Mouse (Mus musculus) lung, adult 2 months (tissue): ENCODE data around the gene Wdr17.

Experiments used
- CTCF ChIP-seq: fragments of 200-500 bp; IDR thresholded peaks from 2 replicates; pipeline ENCODE4 v1.5.1; 2011; ENCODE audit warnings: mild to moderate bottlenecking, low read length, control low read depth; ENCODE audit not compliant: insufficient read depth
- POLR2A ChIP-seq: fragments of 200-500 bp; IDR thresholded peaks from 2 replicates; pipeline ENCODE4 v1.6.1; 2011; ENCODE audit warnings: low read depth, mild to moderate bottlenecking, control low read depth, low read length, borderline replicate concordance; ENCODE audit errors: extremely low read depth

DNA sequence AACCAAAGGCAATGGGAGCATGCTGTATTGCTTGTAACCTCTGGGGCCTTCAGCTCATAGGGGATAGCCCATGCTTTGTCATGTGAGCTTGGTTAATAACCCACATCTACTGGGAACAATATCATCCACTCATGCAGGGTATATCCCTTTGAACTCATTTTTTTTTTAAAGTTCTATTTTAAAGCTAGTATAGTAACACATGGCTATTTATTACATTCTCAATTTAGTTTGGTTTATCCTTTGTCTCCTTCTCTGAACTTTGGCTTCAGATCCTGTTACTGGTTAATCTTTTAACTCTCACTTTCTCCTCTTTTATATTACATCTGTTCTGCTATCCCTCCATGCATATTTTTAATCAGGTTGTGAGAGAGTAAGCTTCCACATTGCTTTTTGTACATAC is 110.7 kb downstream of the Wdr17 start:
- no peak for TF ChIP-seq POLR2A
- TF ChIP-seq CTCF = no peak
